Mouse (Mus musculus): ENCODE measurements around the gene Pcnt.

Gene Pcnt

DNA sequence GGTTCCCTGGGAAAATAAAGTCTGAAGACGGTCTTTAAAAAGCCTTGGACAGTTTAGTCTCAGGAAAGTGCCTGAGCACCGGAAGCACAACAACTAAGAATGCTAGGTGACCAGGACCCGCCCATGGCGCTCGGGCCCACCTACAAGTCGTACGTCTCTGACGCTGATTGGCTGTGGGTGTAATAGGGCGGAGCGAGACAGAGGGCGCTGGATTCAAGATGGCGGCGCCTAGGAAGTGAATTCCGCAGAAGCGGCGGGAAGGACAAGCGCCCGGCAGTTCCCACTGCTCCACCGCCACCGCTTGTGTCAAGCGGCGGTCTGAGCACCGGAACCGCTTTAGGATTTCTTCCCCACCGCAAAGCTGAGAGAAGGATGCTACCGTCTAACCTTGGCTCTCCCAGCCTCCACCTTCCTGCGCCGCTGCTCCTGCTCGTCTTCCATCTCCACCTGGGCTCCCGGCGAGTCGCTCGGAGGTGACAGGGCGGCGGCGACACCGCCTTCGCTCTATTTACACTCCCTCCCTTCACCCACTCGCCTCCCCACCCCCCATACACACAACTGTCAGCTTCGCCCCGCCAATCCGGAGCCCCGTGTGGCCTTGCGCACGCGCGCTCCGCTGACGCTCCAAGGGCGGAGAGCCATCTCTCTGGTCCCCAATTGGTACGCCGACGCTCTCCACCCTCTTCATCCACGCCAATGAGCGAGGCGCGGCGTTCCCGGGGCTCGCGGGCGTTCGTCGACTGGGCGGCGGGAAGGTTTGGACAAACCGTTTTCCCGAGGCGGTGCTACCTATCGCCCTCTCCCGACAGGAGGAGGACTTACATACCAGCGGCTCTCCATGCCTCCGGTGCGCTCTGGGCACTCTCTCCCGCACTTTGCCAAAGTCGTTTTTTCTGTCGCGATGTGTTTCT, at the start of gene Pcnt:
Pcnt (minus strand) TSS at position 609 of the 911 bp plus-strand sequence.
- DNase-seq (ENCODE audit: low read depth, low spot score): peak; percentile 96

DNA sequence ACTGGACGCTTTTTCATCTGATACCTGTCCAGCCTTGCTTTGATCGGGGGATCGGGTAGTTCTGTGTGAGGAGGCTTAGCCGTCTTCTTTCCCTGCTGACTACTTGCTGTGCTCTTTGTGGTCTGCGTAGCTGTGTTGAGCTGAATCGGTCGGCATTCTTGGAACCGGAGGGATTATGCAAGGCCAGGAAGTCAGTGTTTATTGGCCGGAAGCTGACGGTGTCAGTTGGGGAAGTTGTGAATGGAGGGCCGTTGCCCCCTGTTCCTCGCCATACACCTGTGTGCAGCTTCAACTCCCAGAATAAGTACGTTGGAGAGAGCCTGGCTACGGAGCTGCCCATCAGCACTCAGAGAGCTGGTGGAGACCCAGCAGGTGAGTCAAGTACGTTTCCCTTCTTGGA, 46.6 kb upstream of the Pcnt start:
- DNase-seq (ENCODE audit: low read depth, low spot score): no peak

DNA sequence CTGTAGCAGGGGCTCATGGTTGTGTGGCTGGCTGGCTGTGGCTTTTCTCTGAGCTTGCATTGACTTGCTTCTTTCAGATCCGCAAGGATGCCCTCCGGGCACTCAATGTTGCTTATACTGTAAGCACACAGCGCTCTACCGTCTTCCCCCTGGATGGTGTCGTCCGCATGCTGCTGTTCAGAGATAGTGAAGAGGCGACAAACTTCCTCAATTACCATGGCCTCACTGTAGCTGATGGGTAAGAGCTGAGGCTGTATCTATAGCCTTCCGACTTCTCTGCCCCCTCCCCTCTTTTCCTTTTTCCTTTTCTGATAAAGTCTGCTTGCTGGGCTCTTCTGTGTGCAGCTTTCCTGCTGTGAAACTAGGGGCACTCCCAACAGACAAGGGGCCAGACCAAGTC, 45.7 kb upstream of the Pcnt start:
- no peak for DNase-seq (ENCODE audit: low read depth, low spot score)

DNA sequence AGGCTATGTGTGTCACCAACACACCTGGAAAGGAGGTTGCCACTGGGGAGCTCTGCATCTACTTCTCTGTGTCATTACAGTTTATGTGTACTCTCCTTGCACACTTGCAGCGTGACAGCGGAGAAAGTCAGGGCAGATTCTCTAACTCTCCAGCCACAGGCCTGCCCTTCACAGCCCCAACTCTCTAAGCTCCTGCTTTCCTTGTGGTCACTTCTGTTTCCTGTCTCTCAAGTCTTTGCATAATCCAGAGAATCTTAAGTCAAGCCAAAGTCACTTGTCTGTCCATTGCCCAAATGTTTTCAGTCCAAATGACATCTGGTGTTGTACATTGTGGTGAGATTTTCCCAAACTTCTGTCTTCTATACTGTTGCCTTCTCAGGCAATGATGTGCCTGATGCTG, 43.7 kb upstream of the Pcnt start:
- no peak for DNase-seq (ENCODE audit: low read depth, low spot score)

DNA sequence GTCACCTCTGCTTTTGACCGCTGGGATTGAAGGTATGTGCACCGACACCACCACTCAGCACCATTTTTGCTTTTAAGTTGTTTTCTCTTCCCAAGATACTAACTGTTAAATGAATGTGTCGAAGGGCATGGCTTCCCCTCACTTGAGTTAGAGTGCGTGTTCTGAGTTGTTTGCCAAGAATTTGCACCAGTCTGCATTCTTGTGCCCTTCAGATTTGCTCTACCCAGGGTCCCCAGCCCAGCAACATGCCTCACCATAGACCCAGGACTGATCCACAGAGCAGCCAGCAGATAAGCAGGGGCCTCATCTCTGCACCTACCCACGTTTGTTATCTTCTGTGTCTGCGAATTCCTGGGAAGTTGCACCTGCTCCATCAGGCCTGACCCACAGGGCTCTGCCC, 38.9 kb upstream of the Pcnt start:
- DNase-seq (ENCODE audit: low read depth, low spot score): no peak

DNA sequence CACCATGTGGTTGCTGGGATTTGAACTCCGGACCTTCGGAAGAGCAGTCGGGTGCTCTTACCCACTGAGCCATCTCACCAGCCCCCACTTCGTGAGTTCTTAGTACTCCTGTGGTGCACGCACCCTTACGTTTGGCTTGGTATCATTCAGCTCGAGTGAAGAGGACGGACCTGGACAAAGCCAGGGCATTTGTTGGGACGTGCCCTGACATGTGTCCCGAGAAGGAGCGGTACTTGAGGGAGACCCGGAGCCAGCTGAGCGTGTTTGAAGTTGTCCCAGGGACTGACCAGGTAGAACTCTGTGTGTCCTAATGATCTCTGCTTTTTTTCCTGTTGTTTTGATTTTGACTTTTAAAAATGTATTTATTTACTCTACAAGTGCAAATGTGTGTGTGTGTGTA, 38.3 kb upstream of the Pcnt start:
- no peak for DNase-seq (ENCODE audit: low read depth, low spot score)

DNA sequence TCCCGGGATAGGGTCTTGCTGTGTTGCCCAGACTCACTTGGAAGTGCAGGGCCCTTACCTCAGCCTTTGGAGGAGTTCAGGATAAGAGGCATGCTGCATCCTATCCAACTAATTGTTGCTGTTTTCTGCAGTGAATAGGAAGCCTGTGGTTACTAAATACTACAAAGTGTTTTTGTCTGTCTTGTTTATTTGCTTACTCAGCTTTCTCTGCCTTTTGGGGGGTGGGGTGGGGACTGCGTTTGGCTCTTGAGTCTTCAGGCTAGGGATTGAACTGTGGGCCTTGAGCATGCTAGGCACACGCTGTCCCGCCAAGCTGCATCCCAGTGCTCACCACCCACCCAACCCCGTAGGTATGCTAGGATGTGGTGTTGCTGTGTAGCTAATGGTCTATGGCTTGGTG, 31.2 kb upstream of the Pcnt start:
- DNase-seq (ENCODE audit: low read depth, low spot score): no peak

DNA sequence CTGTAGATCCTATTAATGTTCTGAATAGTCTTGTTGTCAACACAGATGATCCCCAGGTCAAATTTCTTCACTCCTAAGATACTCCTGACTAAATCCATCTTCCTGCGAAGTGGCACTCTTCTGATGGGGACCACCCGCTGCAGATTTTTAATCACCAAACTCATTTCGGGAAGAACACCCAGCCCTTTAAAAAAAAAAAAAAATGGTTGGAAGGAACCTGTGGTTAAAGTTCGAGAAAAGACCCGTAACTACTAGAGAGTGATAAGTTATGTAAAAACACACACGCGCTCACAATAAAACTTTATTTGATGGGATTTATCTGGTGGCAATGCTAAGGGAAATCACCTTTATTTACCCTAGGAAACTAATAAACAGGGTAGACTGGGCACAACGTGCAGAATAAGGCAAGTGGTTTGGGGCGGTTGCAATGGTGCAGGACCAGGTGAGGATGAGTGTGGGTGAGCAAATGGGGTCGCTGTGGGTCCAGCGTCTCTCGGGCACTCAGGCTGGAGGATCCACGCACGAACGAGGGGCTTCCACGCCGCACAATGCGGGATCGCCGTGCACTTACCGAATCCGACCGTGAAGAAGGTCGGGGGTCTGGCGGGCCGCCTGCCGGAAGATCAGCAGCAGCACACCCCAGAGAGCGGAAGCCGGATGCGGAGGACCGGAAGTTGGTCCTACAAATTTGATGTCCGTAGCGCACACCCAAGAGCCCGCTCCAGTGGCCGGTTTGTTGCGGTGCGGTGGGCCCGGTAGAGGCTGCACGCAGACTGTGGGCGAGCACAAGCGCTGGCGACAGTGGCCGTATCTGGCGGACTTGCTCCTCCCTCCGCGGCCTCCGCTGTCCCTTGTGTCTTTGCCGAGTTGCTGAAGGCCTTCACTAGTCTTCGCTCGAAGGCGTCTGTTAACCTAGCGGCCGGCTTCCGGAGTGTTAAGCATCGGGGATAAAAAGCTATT, 25.9 kb upstream of the Pcnt start, which contains the start of the genes Mcm3ap and Ybey:
Mcm3ap (plus strand) TSS at position 725 of the 960 bp plus-strand sequence.
Ybey (minus strand) TSS at position 912 of the 960 bp plus-strand sequence.
- DNase-seq (ENCODE audit: low read depth, low spot score): peak; percentile 78

DNA sequence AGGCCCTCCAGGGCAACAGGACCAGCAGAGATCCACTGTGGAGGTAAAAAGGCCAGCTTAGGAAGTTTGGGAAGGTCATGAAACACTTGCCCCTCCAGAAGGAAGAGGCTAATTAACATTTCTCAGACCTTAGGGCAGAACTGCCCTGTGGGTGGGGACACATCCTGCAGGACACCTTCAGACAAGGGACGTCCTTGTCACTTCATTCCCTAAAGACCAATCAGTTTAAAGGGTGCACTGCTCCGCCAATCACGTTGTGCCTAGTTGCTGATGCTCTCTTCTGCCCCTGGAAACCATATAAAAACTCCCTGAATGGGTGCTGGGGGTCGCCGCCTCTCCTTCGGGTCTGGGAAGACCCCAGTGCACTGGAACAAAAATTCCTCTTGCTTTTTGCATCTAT, 20.1 kb upstream of the Pcnt start:
- no peak for DNase-seq (ENCODE audit: low read depth, low spot score)

DNA sequence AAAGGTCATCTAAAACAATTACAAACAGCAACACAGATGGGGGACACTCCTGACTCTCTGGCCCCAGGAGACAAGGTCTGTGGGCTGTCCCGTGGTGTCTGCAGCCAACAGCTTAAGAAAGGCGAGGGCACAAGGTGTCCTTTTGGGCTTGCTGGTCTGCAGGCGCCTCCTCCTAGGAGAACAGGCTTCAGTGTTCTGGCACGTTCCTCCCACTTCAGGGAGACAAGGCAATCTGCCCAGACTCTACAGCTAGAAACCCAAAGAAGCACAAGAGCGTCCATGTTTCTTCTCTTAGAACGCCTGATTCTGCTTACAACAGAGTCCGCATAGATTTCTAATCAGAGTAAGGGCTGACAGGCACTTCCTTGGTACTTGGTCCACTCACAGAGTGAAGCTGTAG, 19.7 kb upstream of the Pcnt start:
- no peak for DNase-seq (ENCODE audit: low read depth, low spot score)

DNA sequence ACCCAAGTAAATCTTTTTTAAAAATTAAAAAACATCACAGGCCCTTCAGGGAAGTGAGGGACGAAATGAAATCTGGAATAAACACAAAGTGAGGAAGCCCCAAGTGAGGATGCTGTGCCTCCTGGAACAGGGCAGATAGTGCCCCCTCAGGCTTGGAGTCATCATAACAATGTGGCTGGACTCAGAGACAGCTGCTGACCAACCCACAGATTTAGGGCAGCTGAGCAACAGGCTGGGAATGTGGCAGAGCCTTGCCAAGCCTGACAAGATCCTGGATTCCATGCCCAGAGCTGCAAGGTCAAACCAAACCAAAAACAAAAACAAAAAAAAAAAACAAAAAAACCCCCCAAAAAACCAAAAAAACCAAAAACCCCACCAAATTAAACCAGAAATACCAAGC, 18.7 kb upstream of the Pcnt start:
- no peak for DNase-seq (ENCODE audit: low read depth, low spot score)

DNA sequence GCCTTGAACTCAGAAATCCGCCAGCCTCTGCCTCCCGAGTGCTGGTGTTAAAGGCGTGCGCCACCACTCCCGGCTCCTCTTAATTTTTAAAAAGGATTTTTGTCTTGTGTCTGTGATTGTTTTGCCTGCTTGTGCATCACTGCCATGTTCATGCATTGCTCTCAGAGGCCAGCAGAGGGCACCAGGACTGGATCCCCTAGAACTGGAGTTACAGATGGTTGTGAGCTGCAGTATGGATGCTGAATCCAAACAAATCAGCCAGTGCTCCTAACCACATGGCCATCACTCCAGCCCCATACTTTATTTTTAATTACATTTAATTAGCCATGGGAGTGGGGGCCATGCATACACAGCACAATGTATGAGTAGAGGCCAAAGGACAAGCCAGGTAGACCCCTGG, 12.7 kb upstream of the Pcnt start:
- DNase-seq (ENCODE audit: low read depth, low spot score): no peak

DNA sequence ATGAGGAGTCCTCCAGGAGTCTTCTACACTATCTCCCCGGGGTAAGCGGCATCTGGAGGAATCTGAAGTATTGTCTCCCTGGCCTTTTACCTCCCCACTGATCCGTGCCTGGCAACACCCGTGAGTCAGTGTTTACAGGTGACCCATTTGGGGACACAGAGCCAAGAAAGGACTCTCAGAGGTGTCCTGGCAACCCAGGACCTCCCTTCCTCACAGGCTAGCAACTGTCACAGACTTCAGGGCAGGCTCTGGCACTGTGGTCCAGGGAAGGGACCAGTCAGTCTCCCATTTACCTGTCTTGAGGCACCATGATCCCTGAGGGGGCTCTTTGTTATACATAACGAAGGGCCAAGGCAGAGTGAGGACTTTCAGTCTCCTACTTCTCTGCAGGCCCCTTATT, 6.3 kb upstream of the Pcnt start, which contains the start of gene 2610028H24Rik:
2610028H24Rik (plus strand) TSS at position 231 of the 400 bp plus-strand sequence.
- DNase-seq (ENCODE audit: low read depth, low spot score): no peak

DNA sequence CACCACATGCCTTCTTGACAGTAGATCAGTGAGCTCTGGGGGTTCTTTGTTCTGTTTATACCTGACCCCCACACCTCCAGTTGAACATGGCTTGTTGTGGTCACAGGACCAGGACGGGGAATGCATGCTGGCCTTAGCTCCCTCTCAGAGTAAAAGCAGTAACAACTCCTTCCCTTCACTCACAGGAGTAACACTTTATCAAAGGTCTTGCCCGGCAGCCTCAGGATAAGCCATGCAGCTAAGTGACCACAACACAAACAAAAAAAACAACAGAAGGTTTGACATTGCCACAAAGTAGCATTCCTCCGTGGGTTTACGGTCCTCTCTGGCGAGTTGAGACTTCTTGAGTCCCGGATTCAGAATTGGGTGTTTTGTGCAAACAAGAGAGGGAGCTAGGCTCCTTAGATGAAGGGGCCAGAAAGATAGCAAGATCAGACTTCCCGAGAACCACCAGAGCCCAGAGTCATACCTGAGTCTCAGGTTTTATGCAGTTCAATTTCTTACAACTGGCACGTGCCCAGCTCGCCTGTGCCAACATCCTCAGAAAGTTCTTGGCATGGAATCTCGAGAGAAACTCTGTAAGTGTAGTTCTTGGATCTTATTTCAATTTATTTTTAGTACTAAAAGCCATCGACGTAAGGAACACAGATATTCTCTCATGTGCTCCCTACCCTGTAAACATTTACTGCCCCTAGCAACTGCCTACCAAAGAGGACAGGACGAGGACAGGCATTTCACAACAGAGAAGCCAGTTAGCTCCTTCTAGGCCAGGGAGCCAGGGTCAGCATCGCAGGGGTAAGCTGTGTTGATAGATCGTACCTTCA, 5.0 kb upstream of the Pcnt start:
- no peak for DNase-seq (ENCODE audit: low read depth, low spot score)

DNA sequence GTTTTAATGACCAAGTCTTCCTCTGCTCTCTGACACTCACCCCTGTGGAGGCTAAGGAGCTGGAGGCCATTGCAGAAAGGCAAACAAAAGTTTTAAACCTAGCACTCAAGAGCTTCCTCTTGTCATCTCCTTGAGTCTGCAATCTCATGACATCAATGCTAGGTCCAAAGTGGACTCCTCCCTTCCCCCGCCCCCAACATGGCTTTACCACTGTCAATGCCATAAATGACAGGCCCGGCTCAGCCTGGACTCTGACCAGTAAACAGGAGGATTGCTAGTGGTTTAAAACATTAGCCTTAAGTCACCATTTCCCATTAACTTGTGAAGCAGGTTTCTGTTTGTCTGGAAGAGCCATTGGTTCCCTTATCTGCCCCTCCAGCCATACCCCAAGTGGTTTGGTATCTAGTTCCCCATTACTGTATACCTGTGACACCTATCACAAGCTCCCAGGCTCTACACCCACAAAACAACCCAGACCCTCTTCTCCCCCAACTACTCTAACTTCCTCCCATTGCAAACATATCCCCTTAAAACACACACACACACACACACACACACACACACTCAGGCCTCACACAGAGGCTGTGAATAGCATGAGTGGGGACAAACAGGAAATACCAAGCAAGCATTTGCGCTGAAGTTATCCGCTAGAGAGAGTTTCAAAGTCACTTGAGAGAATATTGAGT, 3.6 kb upstream of the Pcnt start:
- DNase-seq (ENCODE audit: low read depth, low spot score): no peak

DNA sequence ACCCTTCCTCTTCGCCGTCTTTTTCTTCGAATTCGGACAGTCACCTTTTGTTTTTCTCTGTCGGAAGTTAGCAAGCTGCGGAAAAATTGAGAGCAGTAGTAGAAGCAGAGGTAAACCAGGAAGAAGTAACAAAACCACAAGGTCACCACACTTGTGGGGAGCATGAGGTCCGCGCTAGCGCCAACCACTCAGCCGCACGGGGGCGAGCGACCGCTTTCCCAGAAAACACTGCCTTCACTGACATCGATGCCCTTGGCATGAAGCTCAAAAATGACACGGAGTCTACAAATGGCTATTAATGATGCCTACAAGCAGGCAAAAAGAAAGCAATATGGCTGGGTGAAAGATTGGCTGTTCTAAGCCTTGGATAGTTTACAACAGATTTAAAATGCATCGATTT, 2.3 kb downstream of the Pcnt start, which contains the start of gene AC141477.1:
AC141477.1 (minus strand) TSS at position 164 of the 400 bp plus-strand sequence.
- no peak for DNase-seq (ENCODE audit: low read depth, low spot score)

DNA sequence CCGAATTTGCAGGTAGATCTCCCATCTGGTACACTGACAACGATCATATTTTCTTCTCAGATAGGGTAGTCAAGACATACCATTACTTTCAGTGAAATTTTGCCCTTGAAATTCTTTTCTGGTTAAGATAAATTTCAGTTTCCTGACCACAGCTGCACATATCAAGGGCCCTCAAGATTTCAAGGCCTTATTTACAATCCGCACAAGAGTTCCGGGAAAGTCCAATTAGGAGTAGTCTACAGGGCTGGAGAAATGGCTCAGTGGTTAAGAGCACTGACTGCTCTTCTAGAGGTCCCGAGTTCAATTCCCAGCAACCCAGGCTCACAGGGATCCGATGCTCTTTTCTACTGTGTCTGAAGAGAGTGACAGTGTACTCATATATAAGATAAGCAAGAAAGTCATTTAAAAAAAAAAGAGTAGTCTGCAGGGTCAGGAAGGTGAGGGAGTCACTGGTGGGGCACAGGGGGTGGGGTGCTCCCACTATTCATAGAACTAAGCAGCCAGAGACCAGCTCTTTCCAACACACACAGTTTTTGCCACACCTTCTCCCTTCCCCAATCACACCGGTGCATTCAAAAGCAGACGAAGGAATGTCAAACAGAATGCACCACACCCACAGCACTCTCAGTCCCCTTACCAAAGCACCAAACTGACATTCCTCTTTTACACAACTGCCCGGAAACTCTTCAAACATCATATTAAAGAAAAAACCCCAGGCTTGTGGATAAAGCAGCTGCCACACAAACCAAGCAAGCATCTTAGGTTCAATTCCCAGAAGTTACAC, 3.3 kb downstream of the Pcnt start:
- no peak for DNase-seq (ENCODE audit: low read depth, low spot score)

DNA sequence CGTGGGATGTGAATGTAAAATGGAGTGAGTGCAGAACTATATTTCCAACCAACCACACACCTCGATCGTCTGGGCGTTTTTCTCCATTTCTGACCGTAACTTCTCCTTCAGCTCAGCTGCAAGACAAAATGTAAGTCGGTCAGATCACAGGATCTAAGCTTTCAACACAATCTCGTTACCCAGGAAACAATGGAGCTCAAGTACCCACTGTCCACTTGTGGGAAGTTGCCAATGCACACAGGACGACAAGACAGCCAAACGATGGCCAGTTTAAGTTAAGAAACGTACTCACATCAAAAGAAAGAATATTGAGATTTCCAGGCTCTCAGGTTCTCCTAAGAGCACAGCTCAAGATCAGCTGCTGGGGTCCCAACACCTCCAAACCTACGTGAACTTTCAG, 8.7 kb downstream of the Pcnt start:
- DNase-seq (ENCODE audit: low read depth, low spot score): no peak

DNA sequence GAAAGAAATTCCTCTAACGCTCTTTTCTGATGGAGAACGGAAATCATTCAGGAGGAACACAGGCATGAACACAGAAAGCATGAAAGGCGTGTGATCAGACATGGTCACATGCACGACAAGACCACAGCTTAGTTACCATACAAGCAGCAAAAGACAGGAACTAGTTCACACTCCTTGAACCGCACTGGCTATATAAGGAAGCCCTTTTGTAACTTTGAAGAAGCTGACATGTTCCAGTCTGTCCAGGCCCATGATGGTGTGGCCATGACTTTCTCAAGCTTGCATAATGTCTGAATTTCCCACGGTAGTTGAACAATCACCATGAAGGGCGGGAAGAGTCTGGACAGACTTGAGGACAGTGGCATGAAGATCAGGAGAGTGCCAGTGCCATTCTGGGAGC, 16.9 kb downstream of the Pcnt start:
- no peak for DNase-seq (ENCODE audit: low read depth, low spot score)

DNA sequence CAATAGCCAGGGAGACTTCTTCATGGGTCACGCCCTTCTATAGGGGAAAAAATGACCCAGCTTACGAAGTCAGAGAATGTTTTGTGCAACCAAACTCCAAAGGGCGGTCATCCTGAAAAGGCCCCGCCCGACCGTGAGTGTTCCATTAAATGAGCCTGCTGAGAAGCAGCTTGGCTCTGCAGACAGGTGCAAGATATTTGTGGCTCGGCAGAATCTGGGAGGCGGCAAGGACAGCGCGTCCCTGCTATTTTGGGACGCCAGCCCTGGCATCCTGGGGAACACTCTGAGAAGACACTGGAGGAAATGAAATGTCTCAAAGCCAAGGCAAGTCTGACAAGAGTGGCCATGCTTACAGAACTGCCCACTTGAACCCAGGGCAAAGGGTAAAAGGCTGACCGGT, 25.8 kb downstream of the Pcnt start:
- no peak for DNase-seq (ENCODE audit: low read depth, low spot score)
